Mouse (Mus musculus) olfactory bulb, adult 2 months (tissue): ENCODE data around the gene Ptges2.

Experiments used
- CTCF ChIP-seq: fragments of 200-500 bp; IDR thresholded peaks from 2 replicates; pipeline ENCODE4 v1.5.1; 2012; ENCODE audit warnings: low read depth, mild to moderate bottlenecking, low read length, moderate library complexity; ENCODE audit not compliant: insufficient read depth
- POLR2A ChIP-seq: fragments of 200-500 bp; IDR thresholded peaks from 2 replicates; pipeline ENCODE4 v1.6.1; 2012; ENCODE audit warnings: mild to moderate bottlenecking, low read depth, low read length, moderate library complexity; ENCODE audit not compliant: insufficient read depth

- no peak for TF ChIP-seq CTCF
- TF ChIP-seq POLR2A = no peak
Observed at GRCm38 (mm10) chr2:32415801-32416200, 20.1 kb downstream of the Ptges2 start.
